Mouse (Mus musculus) erythroblast, embryonic 14.5 days (primary cell): ENCODE data around the gene Mctp1.

ENCODE experiments used
- GATA1 ChIP-seq: IDR thresholded peaks from 2 replicates; pipeline ENCODE4 v1.6.1; 2012; ENCODE audit warnings: low read length, inconsistent platforms, mixed read lengths
- TAL1 ChIP-seq: IDR thresholded peaks from 3 replicates; pipeline ENCODE4 v1.6.1; 2012; ENCODE audit warnings: low read length, inconsistent platforms, mixed read lengths

DNA sequence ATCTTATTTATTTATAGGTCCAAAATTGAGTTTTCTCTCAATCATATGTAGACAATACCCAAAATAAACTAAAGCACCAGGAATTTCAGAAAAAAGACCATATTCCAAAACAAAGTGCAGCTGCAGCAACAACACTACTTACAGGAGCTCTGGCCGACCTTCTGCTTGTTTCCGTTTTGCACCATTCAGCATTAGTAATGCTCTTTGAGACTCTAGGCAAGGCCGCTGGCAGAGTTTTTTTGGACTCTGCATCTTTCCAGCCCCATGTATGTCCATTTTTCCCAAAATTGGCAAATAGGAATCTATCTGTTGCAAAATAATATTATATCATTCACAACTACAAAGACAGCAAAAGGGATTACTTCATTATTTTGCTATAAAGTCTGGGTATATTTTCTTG, 665.4 kb downstream of the Mctp1 start:
- TF ChIP-seq TAL1 (no peak), GATA1 (no peak)
